In genomic region chr6:136363313-136363712, GRCm38 (mm10) we compare ENCODE assay signal across 23 mouse cellular contexts. TPM values are rescaled to one million over a fixed set of nuclear protein-coding genes. Genes with fewer than 3 reads are reported as not detected.
"Had no signal": no experiment of that assay in that cellular context is flagged by ENCODE, and none has a peak within 500 bp of the region (broad histone marks: within the 10 kb centered on the region; RNA-seq: fewer than 3 reads in every experiment).

No protein-coding gene starts in this region.

- H3K4me1 ChIP-seq: liver, embryonic 15.5 days; lung, embryonic 15.5 days; megakaryocyte, embryonic 14.5 days; midbrain, embryonic 13.5 days; midbrain, embryonic 15.5 days; neural tube, embryonic 12.5 days; stomach, embryonic 15.5 days had no signal

- H3K4me3 ChIP-seq: liver, embryonic 15.5 days; lung, embryonic 15.5 days; megakaryocyte, embryonic 14.5 days; midbrain, embryonic 13.5 days; midbrain, embryonic 15.5 days; neural tube, embryonic 12.5 days; stomach, embryonic 15.5 days had no signal

- H3K4me2 ChIP-seq: liver, embryonic 15.5 days; lung, embryonic 15.5 days; midbrain, embryonic 13.5 days; midbrain, embryonic 15.5 days; neural tube, embryonic 12.5 days; stomach, embryonic 15.5 days had no signal

- ATAC-seq: liver, postnatal 0 days; lung, postnatal 0 days; midbrain, embryonic 13.5 days; midbrain, embryonic 15.5 days had no signal

- H3K9me3 ChIP-seq: liver, embryonic 15.5 days; lung, embryonic 15.5 days; midbrain, embryonic 15.5 days; neural tube, embryonic 12.5 days; stomach, embryonic 15.5 days had no signal

- DNase-seq: liver, postnatal 0 days; lung, adult 2 months; lung, postnatal 14 days; lung, postnatal 36 days; right cerebral cortex, postnatal 25 days; thymus, adult 2 months; thymus, postnatal 25 days; thymus, postnatal 4 days had no signal

- H3K27ac ChIP-seq: liver, embryonic 15.5 days; lung, embryonic 15.5 days; macrophage; midbrain, embryonic 13.5 days; midbrain, embryonic 15.5 days; neural tube, embryonic 12.5 days; stomach, embryonic 15.5 days; stomach, postnatal 0 days had no signal

- H3K27me3 ChIP-seq: liver, embryonic 15.5 days; lung, embryonic 15.5 days; megakaryocyte, embryonic 14.5 days; midbrain, embryonic 13.5 days; midbrain, embryonic 15.5 days; neural tube, embryonic 12.5 days; stomach, embryonic 15.5 days had no signal

- H3K9ac ChIP-seq: liver, embryonic 15.5 days; liver, postnatal 0 days; lung, embryonic 15.5 days; midbrain, embryonic 13.5 days; midbrain, embryonic 15.5 days; neural tube, embryonic 12.5 days; stomach, embryonic 15.5 days had no signal

- H3K36me3 ChIP-seq: liver, embryonic 15.5 days; lung, embryonic 15.5 days; midbrain, embryonic 13.5 days; midbrain, embryonic 15.5 days; neural tube, embryonic 12.5 days; stomach, embryonic 15.5 days had no signal

RNA-seq across cellular contexts. Expression of gene Gm8994, which starts 36.0 kb away (rescaled TPM):
- polyA plus RNA-seq: liver, embryonic 15.5 days; liver, postnatal 0 days; lung, adult 2 months; lung, embryonic 15.5 days; lung, postnatal 0 days; macrophage; midbrain, embryonic 13.5 days; midbrain, embryonic 15.5 days; midbrain, postnatal 0 days; neural tube, embryonic 12.5 days; neural tube, embryonic 14.5 days; spleen, adult 2 months; stomach, postnatal 0 days; testis, adult 2 months had no signal

RNA-seq across cellular contexts. Expression of gene E330021D16Rik, which starts 52.1 kb away (rescaled TPM):
- polyA plus RNA-seq: macrophage; midbrain, embryonic 13.5 days; midbrain, embryonic 15.5 days; midbrain, postnatal 0 days; neural tube, embryonic 12.5 days; neural tube, embryonic 14.5 days; stomach, embryonic 15.5 days; stomach, postnatal 0 days; urinary bladder, adult 2 months had no signal
